Mouse (Mus musculus) neural tube, embryonic 14.5 days (tissue): ENCODE measurements around the gene Ndufaf2. TPM values are rescaled to one million over a fixed set of nuclear protein-coding genes. Genes with fewer than 3 reads are reported as not detected.

Source experiments
- ATAC-seq: fragments of 200-750 bp; cut with Nextera tagmentation; 2 replicates; pipeline ENCODE4 v1.8.0; 2017; ENCODE audit warnings: low read depth, mild to moderate bottlenecking, moderate TSS enrichment, moderate library complexity
- H3K27ac ChIP-seq: fragments of 300-500 bp; sonication (generic); 2 replicates; pipeline ENCODE4 v1.5.1; 2014; ENCODE audit warnings: low read depth, mild to moderate bottlenecking, control low read depth, low read length, moderate library complexity, mixed read lengths
- H3K27me3 ChIP-seq: fragments of 300-500 bp; sonication (generic); 2 replicates; pipeline ENCODE4 v1.6.1; 2014; ENCODE audit warnings: low read length; ENCODE audit not compliant: control insufficient read depth, insufficient read depth
- H3K36me3 ChIP-seq: fragments of 300-500 bp; sonication (generic); 2 replicates; pipeline ENCODE4 v1.6.1; 2014; ENCODE audit warnings: low read length, mixed read lengths; ENCODE audit not compliant: control insufficient read depth, insufficient read depth
- H3K4me1 ChIP-seq: fragments of 300-500 bp; sonication (generic); 2 replicates; pipeline ENCODE4 v1.6.1; 2014; ENCODE audit warnings: low read length; ENCODE audit not compliant: control insufficient read depth, insufficient read depth
- H3K4me2 ChIP-seq: fragments of 300-500 bp; sonication (generic); 2 replicates; pipeline ENCODE4 v1.6.1; 2014; ENCODE audit warnings: mild to moderate bottlenecking, low read depth, low read length, control low read depth
- H3K4me3 ChIP-seq: fragments of 300-500 bp; sonication (generic); 2 replicates; pipeline ENCODE4 v1.5.1; 2014; ENCODE audit warnings: low read depth, low read length, control low read depth, mixed read lengths
- H3K9ac ChIP-seq: fragments of 300-500 bp; sonication (generic); replicated peaks from 2 replicates; pipeline ENCODE4 v1.6.1; 2014; ENCODE audit warnings: low read depth, mild to moderate bottlenecking, control low read depth, low read length, mixed read lengths
- H3K9me3 ChIP-seq: fragments of 300-500 bp; sonication (generic); 2 replicates; pipeline ENCODE4 v1.6.1; 2016; ENCODE audit warnings: low read length; ENCODE audit not compliant: control insufficient read depth
- WGBS: fragments of 180-500 bp; shearing (Covaris S2); extraction: QIAGEN DNeasy Blood & Tissue Kit; methylation state at CpG from one replicate; pipeline ENCODE4 v1.1.7; 2014; 5-methylcytosine and 5-hydroxymethylcytosine counted together
- polyA plus RNA-seq: library from polyadenylated mRNA; unstranded; fragments of >200 nt; fragmentation: Nextera tagmentation; extraction: Ambion mirVana; gene quantifications from 2 replicates; pipeline ENCODE4 v1.2.1, GENCODE M21; 2014

The Ndufaf2 gene
- polyA plus RNA-seq, 1 experiment from 2014 or later: 79.3 TPM

DNA sequence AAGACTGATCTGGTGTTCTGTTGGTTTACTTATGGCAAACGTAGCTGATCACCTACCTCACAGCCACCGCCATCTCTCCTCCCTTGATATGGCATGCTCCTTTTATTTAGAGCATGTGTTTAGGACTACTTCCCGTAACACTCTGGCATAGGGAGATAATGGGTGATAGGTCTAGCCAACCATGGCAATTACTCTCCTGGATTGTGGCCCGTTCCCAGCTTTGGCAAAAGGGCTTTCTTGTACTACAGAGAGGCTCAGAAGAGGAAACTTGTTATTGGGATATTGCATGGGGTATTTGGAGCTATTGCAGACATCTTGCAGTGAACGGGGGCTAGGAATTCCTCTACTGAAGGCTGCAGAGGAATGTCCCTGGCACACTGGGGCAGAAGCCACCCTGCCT is 197.9 kb downstream of the Ndufaf2 start:
- H3K27ac ChIP-seq: no peak overlapping the region
- H3K27me3 ChIP-seq: no peaks in the 10 kb centered on the region
- WGBS: 85% methylated on average over 5 of the region's 5 CpGs
- ATAC-seq: no peak
- H3K4me3 ChIP-seq: no peak overlapping the region
- H3K4me1 ChIP-seq: peaks cover 6% of the 10 kb centered on the region; the same call in 1 of the 2 replicates
- H3K9me3 ChIP-seq: no peaks in the 10 kb centered on the region
- no peak overlapping the region for H3K9ac ChIP-seq
- H3K36me3 ChIP-seq: no peaks in the 10 kb centered on the region
- no peak overlapping the region for H3K4me2 ChIP-seq

DNA sequence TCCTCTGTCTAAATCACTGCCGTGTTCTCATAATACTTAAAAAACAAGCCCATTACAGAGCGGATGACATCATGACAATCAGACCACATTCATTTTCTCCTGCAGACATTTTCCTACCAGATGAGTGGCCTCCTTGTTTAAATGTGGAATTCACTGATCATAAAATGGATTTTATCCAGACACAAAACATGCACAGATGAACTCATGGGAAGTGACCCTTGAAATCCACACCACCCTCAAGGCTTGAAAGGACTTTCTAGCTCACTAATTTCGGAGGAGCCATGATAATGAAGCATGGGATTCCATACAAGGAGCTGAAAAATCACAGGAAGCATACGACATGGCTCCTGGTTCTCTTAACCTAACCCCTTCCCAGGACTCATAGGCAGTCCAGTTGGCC is 198.5 kb downstream of the Ndufaf2 start:
- no peak overlapping the region for H3K4me3 ChIP-seq
- no peaks in the 10 kb centered on the region for H3K27me3 ChIP-seq
- 65% methylated on average over 4 of the region's 4 CpGs for WGBS
- H3K4me2 ChIP-seq: no peak overlapping the region
- peaks cover 6% of the 10 kb centered on the region; the same call in 1 of the 2 replicates for H3K4me1 ChIP-seq
- no peak for ATAC-seq
- no peak overlapping the region for H3K27ac ChIP-seq
- no peaks in the 10 kb centered on the region for H3K36me3 ChIP-seq
- H3K9ac ChIP-seq: no peak overlapping the region
- H3K9me3 ChIP-seq: no peaks in the 10 kb centered on the region

DNA sequence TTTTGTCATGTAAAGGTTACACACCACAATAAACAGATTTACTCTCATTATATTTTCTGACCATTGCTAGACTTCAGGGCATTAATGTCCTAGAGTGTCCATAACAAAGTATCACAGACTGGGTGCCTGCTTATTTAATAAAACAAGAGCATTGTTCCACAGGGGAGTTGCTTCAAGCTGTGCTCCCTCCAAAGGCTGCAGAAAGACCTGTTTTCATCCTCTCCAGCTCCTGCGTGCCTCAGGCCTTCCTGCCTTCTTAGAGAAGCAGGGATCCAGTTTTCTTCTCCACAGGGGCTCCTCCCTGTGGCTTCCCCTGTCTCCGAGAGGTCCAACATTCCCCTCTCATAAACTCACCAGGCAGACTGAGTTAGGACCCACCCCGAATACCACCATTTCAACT is 202.2 kb downstream of the Ndufaf2 start:
- Histone ChIP-seq H3K9ac (no peak overlapping the region), H3K36me3 (no peaks in the 10 kb centered on the region), H3K4me2 (no peak overlapping the region), H3K27ac (no peak overlapping the region), H3K9me3 (no peaks in the 10 kb centered on the region), H3K4me1 (peaks cover 7% of the 10 kb centered on the region; the same call in 1 of the 2 replicates), H3K27me3 (no peaks in the 10 kb centered on the region), H3K4me3 (no peak overlapping the region)
- no peak for ATAC-seq
- WGBS: 11% methylated on average over 3 of the region's 3 CpGs

DNA sequence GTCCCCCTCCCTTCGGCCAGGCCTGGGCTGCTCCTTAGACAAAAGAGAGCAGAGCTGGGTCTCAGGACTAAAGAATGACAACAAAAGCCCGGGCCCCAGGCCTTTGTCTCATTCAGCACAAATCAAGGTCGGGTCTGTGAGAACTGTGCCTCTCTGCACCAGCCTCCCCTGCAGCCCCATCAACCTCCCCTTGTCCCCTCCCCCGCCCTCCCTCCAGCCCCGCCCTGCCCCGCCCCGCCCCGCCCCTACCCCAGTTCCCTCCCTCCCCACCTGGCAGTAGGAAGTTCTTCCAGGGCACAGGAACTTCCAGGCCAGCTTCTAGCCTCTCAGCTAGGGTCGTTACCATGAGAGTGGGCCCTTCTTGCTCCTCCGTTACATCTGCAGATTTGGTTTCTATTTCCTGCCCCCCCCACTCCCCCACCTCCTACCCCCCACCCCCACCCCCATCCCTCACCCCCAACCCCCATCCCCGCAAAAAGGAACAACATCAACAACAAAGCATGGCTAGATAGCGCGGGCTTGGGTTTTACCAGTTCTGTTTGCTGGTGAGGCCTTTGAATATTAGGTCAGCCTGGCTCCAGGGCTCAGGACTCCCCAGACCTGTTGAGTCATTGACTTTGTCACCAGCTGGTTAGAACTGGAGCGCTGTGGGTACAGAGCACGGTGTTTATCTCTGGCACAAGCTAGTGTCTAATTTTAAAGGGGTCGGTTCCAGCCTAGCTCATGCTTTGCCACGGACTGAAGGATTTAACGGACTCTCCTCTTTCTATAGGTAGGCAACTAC is 202.9 kb downstream of the Ndufaf2 start:
- ATAC-seq: peak; percentile 80
- Histone ChIP-seq H3K27ac (no peak overlapping the region), H3K9ac (no peak overlapping the region), H3K4me1 (peaks cover 7% of the 10 kb centered on the region; the same call in 1 of the 2 replicates), H3K4me3 (no peak overlapping the region), H3K4me2 (no peak overlapping the region), H3K36me3 (no peaks in the 10 kb centered on the region), H3K9me3 (no peaks in the 10 kb centered on the region), H3K27me3 (no peaks in the 10 kb centered on the region)
- 11% methylated on average over 13 of the region's 18 CpGs for WGBS

DNA sequence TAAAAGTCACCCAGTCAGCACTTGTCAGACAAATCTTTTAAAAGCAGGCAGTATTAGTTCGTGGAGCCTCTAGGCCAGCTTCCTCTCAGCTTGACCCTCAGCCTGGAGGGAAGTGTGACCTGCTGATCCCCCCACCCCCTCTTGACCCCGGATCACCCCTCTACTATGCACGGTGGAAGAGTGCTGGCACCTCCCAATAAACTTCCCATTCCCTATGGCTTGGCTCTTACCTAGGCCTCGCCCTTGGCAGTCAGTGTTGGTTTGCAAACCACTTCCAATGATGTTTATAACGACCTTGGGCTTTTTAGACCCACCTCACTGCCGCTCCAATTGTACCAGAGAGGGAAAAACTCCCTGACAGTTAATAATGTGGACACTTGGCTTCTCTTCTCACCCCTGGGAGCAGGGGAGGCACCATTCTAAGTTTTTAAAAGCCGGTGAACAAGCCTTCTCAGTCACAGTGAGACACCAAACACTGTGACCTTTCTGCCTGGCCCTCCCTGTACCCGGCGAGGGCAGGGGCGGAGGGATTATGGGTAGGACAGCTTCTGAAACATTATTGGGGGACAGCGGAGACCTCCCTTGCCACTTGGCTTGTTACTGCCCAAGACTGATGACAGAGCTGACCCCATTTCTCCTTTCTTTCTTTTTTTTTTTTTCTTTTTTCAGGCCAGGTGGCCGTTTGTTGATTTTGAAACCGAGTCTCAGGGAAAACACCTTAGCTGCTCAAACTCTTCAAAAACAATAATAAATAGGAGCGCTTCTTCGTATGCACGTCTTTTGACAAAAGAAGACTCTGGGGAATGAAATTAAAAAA is 203.8 kb downstream of the Ndufaf2 start:
- WGBS: 11% methylated on average over 16 of the region's 16 CpGs
- Histone ChIP-seq H3K9ac (no peak overlapping the region), H3K4me3 (no peak overlapping the region), H3K27me3 (no peaks in the 10 kb centered on the region), H3K4me1 (peaks cover 7% of the 10 kb centered on the region; the same call in 1 of the 2 replicates), H3K9me3 (no peaks in the 10 kb centered on the region), H3K36me3 (no peaks in the 10 kb centered on the region), H3K27ac (0 out of 2 replicates have a peak overlapping the region, but pooled peaks have one; percentile 6), H3K4me2 (no peak overlapping the region)
- 0 out of 2 replicates have a peak, but pooled peaks have one; percentile 47 for ATAC-seq

DNA sequence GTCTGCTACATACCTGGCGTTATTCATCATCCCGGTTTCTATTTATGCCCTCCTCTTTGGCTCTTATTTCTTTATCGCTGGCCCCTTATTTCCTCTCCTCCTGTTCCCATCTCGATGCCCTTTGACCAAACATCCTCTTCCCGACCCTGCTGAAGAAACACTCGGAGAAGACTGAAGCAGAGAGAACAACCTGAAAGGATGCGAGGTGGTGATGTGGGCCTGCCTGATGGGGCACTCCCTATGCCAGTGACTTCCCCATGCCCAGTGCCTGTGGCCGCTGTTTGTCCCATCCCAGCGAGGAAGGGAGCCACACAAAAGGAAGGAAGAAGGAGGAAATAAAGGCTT is 204.4 kb downstream of the Ndufaf2 start:
- no peak overlapping the region for H3K4me3 ChIP-seq
- ATAC-seq: no peak
- no peaks in the 10 kb centered on the region for H3K36me3 ChIP-seq
- H3K4me1 ChIP-seq: peaks cover 7% of the 10 kb centered on the region; the same call in 1 of the 2 replicates
- no peaks in the 10 kb centered on the region for H3K27me3 ChIP-seq
- no peaks in the 10 kb centered on the region for H3K9me3 ChIP-seq
- no peak overlapping the region for H3K9ac ChIP-seq
- no peak overlapping the region for H3K4me2 ChIP-seq
- H3K27ac ChIP-seq: no peak overlapping the region
- WGBS: 19% methylated on average over 9 of the region's 9 CpGs

Other genes starting within 250 kb of the Ndufaf2 start
- gene Smim15, start 114.2 kb downstream of the Ndufaf2 start, polyA plus RNA-seq: 34.2 and 35.7 TPM in 2 replicates
- 31.3 and 37.5 TPM in 2 replicates for gene Ercc8, start 108 bp upstream of the Ndufaf2 start, polyA plus RNA-seq
- gene Elovl7, start 55.8 kb upstream of the Ndufaf2 start, polyA plus RNA-seq: 1.9 and 2.6 TPM in 2 replicates
- gene Depdc1b, start 157.7 kb upstream of the Ndufaf2 start, polyA plus RNA-seq: 0.90 and 1.3 TPM in 2 replicates